Mouse (Mus musculus): ENCODE results near the gene Ascc1. TPM values are rescaled to one million over a fixed set of nuclear protein-coding genes. Genes with fewer than 3 reads are reported as not detected.

The Ascc1 gene
- polyA plus RNA-seq, 1 experiment from 2014 or later: 43.6 TPM

DNA sequence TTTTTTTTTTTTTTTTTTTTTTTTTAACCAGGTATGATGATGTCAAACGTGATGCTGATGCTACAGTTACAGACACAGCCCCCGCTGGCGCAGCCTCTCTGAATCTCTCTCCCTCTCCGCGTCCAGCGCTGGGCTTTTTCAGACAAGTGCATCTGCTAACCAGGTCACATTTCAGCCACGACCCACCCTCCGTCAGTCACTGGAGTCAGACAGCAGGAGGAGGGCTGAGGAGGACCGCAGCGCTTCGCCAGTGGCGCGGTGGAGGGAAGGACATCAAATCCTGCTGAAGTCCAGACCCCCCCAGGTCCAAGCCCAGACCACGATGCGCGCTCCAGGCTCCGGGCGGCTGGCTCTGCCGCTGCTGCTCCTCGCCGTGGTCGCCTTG lies 103.5 kb downstream of the Ascc1 start, which contains the start of gene Spock2:
TSS of gene Spock2 (plus strand) at position 74 of the 385 bp plus-strand sequence.
- H3K4me1 ChIP-seq (ENCODE audit: control insufficient read depth, insufficient read depth, low read length): peaks cover 24% of the 10 kb centered on the region

DNA sequence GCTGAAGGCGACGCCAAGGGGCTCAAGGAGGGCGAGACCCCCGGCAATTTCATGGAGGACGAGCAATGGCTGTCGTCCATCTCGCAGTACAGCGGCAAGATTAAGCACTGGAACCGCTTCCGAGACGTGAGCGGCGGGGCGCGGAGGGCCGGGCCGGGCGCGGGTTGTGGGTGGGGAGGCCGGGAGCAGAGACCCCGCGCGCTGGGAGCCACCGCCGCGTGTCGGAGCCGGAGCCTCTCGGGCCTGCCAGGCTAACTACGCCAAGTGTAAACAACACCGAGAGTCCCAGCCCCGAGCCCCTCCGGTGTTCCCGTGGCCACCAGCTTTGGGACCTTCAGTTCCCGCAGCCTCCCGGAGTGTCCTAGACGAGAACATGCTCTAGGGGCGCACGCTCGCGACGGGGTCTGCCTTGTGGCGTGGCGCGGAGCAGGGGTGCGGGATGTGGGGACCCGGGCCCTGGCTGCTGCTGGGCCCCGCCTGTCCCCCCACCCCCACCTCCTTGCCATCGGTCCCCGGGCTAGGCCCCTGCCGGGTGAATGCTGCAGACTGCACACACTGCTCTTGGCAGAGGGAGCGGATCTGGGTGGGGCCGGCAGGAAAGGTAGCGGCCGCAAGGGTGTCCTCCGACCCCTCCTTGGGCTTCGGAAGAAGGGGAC lies 104.1 kb downstream of the Ascc1 start:
- Histone ChIP-seq H3K4me2 (ENCODE audit: low read depth, low read length) (peak overlapping the region; percentile 90), H3K36me3 (ENCODE audit: control insufficient read depth, insufficient read depth, low read length) (0 out of 2 replicates have a peak, but pooled peaks cover 3% of the 10 kb centered on the region), H3K9ac (replicated peaks; ENCODE audit: low read depth, low read length) (peak overlapping the region; percentile 96), H3K4me1 (ENCODE audit: control insufficient read depth, insufficient read depth, low read length) (peaks cover 24% of the 10 kb centered on the region), H3K27me3 (ENCODE audit: control insufficient read depth, insufficient read depth, low read length) (no peaks in the 10 kb centered on the region), H3K27ac (ENCODE audit: low read depth, low read length) (peak overlapping the region; percentile 94), H3K9me3 (ENCODE audit: control insufficient read depth, low read length) (no peaks in the 10 kb centered on the region), H3K4me3 (ENCODE audit: low read depth, low read length) (peak overlapping the region; percentile 88)
- ATAC-seq (ENCODE audit: low read depth): peak; percentile 77
- 0% methylated on average over 52 of the region's 57 CpGs for WGBS

More for the DNA sequence above, 103.5 kb downstream of the Ascc1 start, which contains the start of gene Spock2:
- Histone ChIP-seq H3K36me3 (ENCODE audit: control insufficient read depth, insufficient read depth, low read length) (0 out of 2 replicates have a peak, but pooled peaks cover 1% of the 10 kb centered on the region), H3K4me2 (ENCODE audit: low read depth, low read length) (peak within 1 kb of the TSS; percentile 90), H3K27ac (ENCODE audit: low read depth, low read length) (peak within 1 kb of the TSS; percentile 94), H3K9ac (replicated peaks; ENCODE audit: low read depth, low read length) (peak within 1 kb of the TSS; percentile 96), H3K4me3 (ENCODE audit: low read depth, low read length) (peak within 1 kb of the TSS; percentile 88), H3K27me3 (ENCODE audit: control insufficient read depth, insufficient read depth, low read length) (no peaks in the 10 kb centered on the region), H3K9me3 (ENCODE audit: control insufficient read depth, low read length) (no peaks in the 10 kb centered on the region)
- WGBS: under 1% methylated on average over 22 of the region's 22 CpGs
- ATAC-seq (ENCODE audit: low read depth): no peak; the same call in none of the 2 replicates

DNA sequence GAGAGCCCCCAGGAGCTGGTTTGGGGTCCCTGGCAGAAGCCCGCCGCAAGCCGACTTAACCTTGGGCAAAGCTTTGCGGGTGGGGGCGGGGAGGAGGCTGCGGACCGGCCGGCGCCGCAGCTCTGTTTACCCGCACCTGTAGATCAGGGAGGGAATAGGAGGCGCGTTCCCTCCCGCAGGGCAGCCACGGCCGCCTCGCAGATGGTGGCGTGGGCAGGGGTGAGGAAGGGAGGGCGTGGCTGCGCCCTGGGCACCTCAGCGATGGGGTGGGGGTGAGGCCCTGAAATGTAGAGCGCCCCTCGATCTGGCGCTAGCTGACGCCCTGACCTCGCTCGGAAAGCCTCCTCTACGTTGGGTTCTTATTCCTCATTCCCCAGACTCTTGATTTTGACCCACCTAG lies 104.8 kb downstream of the Ascc1 start:
- H3K27ac ChIP-seq (ENCODE audit: low read depth, low read length): peak overlapping the region; percentile 94
- H3K27me3 ChIP-seq (ENCODE audit: control insufficient read depth, insufficient read depth, low read length): no peaks in the 10 kb centered on the region
- peaks cover 24% of the 10 kb centered on the region for H3K4me1 ChIP-seq (ENCODE audit: control insufficient read depth, insufficient read depth, low read length)
- ATAC-seq (ENCODE audit: low read depth): peak; percentile 2; the same call in 1 of the 2 replicates
- WGBS: 1% methylated on average over 28 of the region's 28 CpGs
- H3K9ac ChIP-seq (replicated peaks; ENCODE audit: low read depth, low read length): peak overlapping the region; percentile 96
- peak overlapping the region; percentile 90 for H3K4me2 ChIP-seq (ENCODE audit: low read depth, low read length)
- H3K9me3 ChIP-seq (ENCODE audit: control insufficient read depth, low read length): no peaks in the 10 kb centered on the region
- peak overlapping the region; percentile 88 for H3K4me3 ChIP-seq (ENCODE audit: low read depth, low read length)
- 0 out of 2 replicates have a peak, but pooled peaks cover 3% of the 10 kb centered on the region for H3K36me3 ChIP-seq (ENCODE audit: control insufficient read depth, insufficient read depth, low read length)

DNA sequence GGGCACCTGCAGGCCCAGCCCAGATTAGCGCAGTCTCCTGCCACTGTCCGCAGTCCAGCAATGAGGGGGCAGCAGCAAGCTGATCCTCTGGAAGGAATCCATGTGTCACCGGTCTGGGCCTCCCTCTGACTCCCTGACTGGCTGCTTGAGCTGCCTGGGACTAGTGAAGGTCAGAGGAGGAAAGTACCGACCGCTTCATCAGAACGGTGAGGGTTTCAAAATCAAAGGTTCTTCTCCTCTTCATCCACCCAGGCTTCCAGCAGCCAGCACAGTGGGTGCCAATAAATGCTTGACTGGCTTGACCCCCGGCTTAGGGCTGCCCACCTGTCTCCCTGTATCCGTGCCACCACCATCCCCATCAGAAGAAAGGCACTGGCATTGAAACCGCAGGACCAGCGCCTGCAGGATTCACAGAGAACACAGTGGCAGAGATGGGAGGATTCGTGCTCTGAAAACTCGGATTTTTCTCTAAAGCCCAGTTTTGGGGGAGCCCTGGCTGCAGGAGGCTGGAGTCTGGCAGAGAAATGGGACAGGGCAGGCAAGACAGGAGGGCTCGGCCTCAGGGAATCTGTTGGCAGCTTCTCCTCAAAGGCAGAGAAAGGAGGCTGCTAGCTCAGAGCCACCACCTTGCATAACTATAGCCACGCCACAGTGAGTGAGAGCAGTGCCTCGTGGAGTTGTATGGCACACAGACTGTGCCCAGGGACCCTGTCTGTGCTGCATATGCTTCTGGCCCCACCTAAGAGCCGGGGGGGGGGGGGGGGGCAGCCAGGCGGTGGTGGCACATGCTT lies 105.9 kb downstream of the Ascc1 start:
- H3K36me3 ChIP-seq (ENCODE audit: control insufficient read depth, insufficient read depth, low read length): 0 out of 2 replicates have a peak, but pooled peaks cover 3% of the 10 kb centered on the region
- peak overlapping the region; percentile 73 for H3K27ac ChIP-seq (ENCODE audit: low read depth, low read length)
- peak overlapping the region; percentile 90 for H3K4me2 ChIP-seq (ENCODE audit: low read depth, low read length)
- H3K4me3 ChIP-seq (ENCODE audit: low read depth, low read length): peak overlapping the region; percentile 88
- no peaks in the 10 kb centered on the region for H3K27me3 ChIP-seq (ENCODE audit: control insufficient read depth, insufficient read depth, low read length)
- peak overlapping the region; percentile 49 for H3K9ac ChIP-seq (replicated peaks; ENCODE audit: low read depth, low read length)
- no peaks in the 10 kb centered on the region for H3K9me3 ChIP-seq (ENCODE audit: control insufficient read depth, low read length)
- peaks cover 24% of the 10 kb centered on the region for H3K4me1 ChIP-seq (ENCODE audit: control insufficient read depth, insufficient read depth, low read length)
- ATAC-seq (ENCODE audit: low read depth): no peak
- 45% methylated on average over 16 of the region's 17 CpGs for WGBS

DNA sequence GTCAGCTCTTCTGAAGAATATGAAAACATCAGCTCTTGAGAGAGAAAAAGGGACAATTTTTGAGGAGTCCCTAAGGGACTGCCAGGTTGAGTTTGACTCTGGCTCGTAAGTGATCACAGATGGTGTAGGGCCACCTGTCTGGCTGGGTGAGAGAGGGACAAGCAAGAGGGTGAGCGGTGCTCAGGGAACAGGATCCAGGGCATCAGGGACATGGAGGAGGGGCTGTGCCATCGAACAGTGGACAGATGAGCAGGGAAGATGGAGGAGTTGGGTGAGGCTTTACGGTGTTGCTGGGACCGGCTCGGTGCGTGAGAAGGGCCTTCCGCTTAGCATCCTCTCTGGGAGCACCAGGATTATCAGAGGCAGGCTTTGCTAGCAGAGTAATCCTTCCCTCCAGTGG lies 106.7 kb downstream of the Ascc1 start:
- Histone ChIP-seq H3K27ac (ENCODE audit: low read depth, low read length) (peak overlapping the region; percentile 8), H3K4me3 (ENCODE audit: low read depth, low read length) (no peak overlapping the region), H3K4me2 (ENCODE audit: low read depth, low read length) (peak overlapping the region; percentile 43), H3K4me1 (ENCODE audit: control insufficient read depth, insufficient read depth, low read length) (peaks cover 24% of the 10 kb centered on the region), H3K36me3 (ENCODE audit: control insufficient read depth, insufficient read depth, low read length) (0 out of 2 replicates have a peak, but pooled peaks cover 3% of the 10 kb centered on the region), H3K27me3 (ENCODE audit: control insufficient read depth, insufficient read depth, low read length) (no peaks in the 10 kb centered on the region), H3K9ac (replicated peaks; ENCODE audit: low read depth, low read length) (no peak overlapping the region; the same call in 1 of the 2 replicates), H3K9me3 (ENCODE audit: control insufficient read depth, low read length) (no peaks in the 10 kb centered on the region)
- no peak for ATAC-seq (ENCODE audit: low read depth)
- 71% methylated on average over 8 of the region's 8 CpGs for WGBS

DNA sequence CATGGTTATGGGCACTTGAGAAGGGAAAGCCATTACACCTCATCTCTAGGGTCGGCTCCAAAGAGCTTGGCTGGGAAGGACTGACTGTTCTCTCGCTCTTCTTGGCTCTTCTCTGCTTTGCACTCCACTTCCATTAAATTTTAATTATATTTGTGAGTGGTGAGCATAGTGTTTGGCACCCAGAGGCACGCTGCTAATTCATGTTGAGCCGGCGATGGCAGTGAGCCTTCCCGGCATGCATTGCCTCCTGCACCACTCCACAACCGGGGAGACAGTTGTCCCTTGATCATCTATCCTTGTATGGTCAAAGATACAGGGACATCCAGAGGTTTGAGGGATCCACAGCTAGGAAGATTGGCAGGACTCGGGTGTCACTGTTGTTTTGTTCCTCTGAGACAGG lies 107.4 kb downstream of the Ascc1 start:
- Histone ChIP-seq H3K9me3 (ENCODE audit: control insufficient read depth, low read length) (no peaks in the 10 kb centered on the region), H3K4me2 (ENCODE audit: low read depth, low read length) (peak overlapping the region; percentile 43), H3K9ac (replicated peaks; ENCODE audit: low read depth, low read length) (no peak overlapping the region; the same call in 1 of the 2 replicates), H3K4me1 (ENCODE audit: control insufficient read depth, insufficient read depth, low read length) (peaks cover 26% of the 10 kb centered on the region), H3K36me3 (ENCODE audit: control insufficient read depth, insufficient read depth, low read length) (0 out of 2 replicates have a peak, but pooled peaks cover 3% of the 10 kb centered on the region), H3K4me3 (ENCODE audit: low read depth, low read length) (no peak overlapping the region), H3K27ac (ENCODE audit: low read depth, low read length) (peak overlapping the region; percentile 8), H3K27me3 (ENCODE audit: control insufficient read depth, insufficient read depth, low read length) (no peaks in the 10 kb centered on the region)
- WGBS: 43% methylated on average over 8 of the region's 8 CpGs
- ATAC-seq (ENCODE audit: low read depth): no peak

DNA sequence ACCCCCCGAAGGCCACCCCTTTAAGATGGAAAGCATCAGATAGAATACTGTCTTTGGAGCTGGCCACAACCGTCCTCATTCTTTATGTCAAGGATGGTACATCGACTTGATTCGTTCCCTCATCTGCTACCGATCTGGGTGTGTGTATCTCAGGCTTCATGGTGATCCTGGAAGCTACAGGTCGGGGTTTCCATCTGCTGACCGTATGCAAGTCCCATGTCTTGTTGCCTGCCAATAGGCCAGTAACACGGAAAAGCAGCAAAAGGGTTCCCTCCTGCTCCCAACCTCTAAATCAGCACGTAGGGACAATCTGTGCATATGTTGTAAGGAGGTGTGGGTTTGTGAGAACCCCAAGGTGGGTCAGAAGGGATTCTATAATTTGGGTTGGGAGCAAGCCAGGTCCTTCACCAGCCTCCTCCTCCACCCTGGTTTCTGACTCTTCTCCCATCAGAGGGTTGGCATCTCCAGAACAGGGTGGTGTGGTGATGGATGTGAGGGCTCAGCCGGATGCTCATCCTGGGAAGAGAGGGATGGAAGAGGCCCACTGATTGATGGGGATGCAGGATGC lies 108.4 kb downstream of the Ascc1 start:
- no peak overlapping the region for H3K9ac ChIP-seq (replicated peaks; ENCODE audit: low read depth, low read length)
- H3K4me1 ChIP-seq (ENCODE audit: control insufficient read depth, insufficient read depth, low read length): peaks cover 29% of the 10 kb centered on the region
- ATAC-seq (ENCODE audit: low read depth): no peak
- no peak overlapping the region for H3K4me3 ChIP-seq (ENCODE audit: low read depth, low read length)
- H3K27ac ChIP-seq (ENCODE audit: low read depth, low read length): no peak overlapping the region
- H3K27me3 ChIP-seq (ENCODE audit: control insufficient read depth, insufficient read depth, low read length): no peaks in the 10 kb centered on the region
- WGBS: 88% methylated on average over 10 of the region's 10 CpGs
- H3K36me3 ChIP-seq (ENCODE audit: control insufficient read depth, insufficient read depth, low read length): 0 out of 2 replicates have a peak, but pooled peaks cover 3% of the 10 kb centered on the region
- H3K4me2 ChIP-seq (ENCODE audit: low read depth, low read length): peak overlapping the region; percentile 18; the same call in 1 of the 2 replicates
- no peaks in the 10 kb centered on the region for H3K9me3 ChIP-seq (ENCODE audit: control insufficient read depth, low read length)

DNA sequence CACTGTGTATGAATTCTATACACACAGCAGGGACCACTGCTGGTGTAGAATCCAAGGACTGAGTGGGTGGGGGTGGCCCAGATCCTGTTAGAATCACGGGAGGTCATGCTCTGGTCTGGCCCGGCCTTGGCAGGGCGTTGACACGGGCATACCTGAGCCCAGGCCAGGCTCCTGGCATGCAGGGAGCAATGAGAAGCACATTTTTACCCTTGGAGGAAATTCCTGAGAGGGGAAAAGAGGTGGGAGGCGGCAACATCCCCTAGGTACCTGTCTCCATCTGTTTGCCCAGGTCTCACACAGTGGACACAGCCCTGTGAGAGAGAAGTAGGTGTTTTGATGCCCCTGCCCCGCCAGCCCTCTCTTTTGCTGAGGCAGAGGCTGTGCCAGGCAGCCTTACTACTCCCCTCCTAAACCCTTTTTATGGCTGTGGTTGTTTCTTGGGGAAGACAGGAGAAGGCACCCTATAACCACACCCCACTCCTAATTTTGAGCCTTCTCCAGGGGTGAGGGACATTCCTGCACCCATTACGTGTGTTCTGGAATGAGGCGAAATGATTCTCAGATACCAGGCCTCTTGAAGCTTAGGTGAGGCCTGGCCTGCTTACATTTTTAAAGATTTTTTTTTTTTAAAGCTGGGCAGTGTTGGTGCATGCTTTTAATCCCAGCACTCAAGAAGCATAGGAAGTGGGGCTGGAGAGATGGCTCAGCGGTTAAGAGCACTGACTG lies 111.5 kb downstream of the Ascc1 start:
- ATAC-seq (ENCODE audit: low read depth): no peak
- no peaks in the 10 kb centered on the region for H3K27me3 ChIP-seq (ENCODE audit: control insufficient read depth, insufficient read depth, low read length)
- no peaks in the 10 kb centered on the region for H3K9me3 ChIP-seq (ENCODE audit: control insufficient read depth, low read length)
- WGBS: 90% methylated on average over 9 of the region's 9 CpGs
- peaks cover 33% of the 10 kb centered on the region for H3K4me1 ChIP-seq (ENCODE audit: control insufficient read depth, insufficient read depth, low read length)
- no peak overlapping the region for H3K4me2 ChIP-seq (ENCODE audit: low read depth, low read length)
- H3K36me3 ChIP-seq (ENCODE audit: control insufficient read depth, insufficient read depth, low read length): 0 out of 2 replicates have a peak, but pooled peaks cover 3% of the 10 kb centered on the region
- H3K9ac ChIP-seq (replicated peaks; ENCODE audit: low read depth, low read length): no peak overlapping the region
- H3K27ac ChIP-seq (ENCODE audit: low read depth, low read length): no peak overlapping the region
- H3K4me3 ChIP-seq (ENCODE audit: low read depth, low read length): no peak overlapping the region

Data from neural tube, embryonic 14.5 days (tissue).